Mouse (Mus musculus): ENCODE data around the gene Dnmt3a. TPM values are rescaled to one million over a fixed set of nuclear protein-coding genes. Genes with fewer than 3 reads are reported as not detected.

The Dnmt3a gene
- polyA plus RNA-seq, 1 experiment from 2014 or later, result 65.2 TPM

DNA sequence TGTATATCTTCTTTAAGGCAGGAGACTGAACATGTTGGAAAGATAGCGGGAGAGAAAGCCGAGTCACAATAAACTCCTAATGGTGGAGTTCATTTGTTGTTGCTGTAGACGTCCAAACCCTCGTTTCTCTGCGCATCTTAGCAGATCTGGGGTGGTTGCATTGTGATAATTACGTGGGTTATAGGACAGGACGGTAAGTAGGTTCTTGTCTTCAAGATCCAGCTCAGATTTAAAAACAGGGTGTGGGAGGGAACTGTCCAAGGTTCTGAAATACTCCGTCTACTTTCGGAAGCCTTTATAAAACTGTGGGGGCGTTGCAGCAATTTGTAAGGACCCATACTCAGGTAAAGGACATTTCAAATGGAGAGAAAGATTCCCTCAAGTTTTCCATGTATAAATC lies 149.6 kb downstream of the Dnmt3a start:
- H3K4me1 ChIP-seq (ENCODE audit: control insufficient read depth, insufficient read depth, low read length), result peaks cover 5% of the 10 kb centered on the region; the same call in 1 of the 2 replicates
- DNase-seq (ENCODE audit: low spot score), result peak; percentile 63
- no peaks in the 10 kb centered on the region for H3K9me3 ChIP-seq (ENCODE audit: control insufficient read depth, low read length)
- no peaks in the 10 kb centered on the region for H3K36me3 ChIP-seq (ENCODE audit: control insufficient read depth, insufficient read depth, low read length)
- no peak overlapping the region for H3K4me3 ChIP-seq (ENCODE audit: low read depth, low read length)
- WGBS, result 30% methylated on average over 10 of the region's 10 CpGs
- no peak for ATAC-seq (ENCODE audit: low read depth)
- H3K9ac ChIP-seq (ENCODE audit: low read depth, low read length), result no peak overlapping the region
- peaks cover 16% of the 10 kb centered on the region for H3K27me3 ChIP-seq (replicated peaks; ENCODE audit: control insufficient read depth, insufficient read depth, low read length)
- no peak overlapping the region for H3K4me2 ChIP-seq (ENCODE audit: low read depth, low read length)
- no peak overlapping the region for H3K27ac ChIP-seq (replicated peaks; ENCODE audit: low read depth, low read length)

DNA sequence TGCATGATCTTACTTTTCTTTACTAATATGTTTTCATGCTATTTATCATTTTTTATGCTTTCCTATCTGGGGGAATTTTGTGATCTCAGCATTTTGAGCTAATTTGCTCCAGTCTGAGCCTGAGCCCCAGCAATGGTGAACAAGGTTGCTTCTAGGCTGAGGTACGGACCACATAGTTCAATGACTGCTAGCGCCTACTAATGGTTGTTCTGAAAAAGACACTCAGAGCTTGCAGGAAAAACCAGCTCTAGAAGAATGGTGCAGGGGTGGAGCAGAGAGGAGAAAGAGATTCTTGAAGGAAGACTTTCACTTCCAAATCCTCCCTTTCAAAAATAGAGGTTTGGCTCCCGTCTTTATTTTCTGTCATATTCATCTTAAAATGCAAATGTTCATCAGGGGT lies 150.5 kb downstream of the Dnmt3a start:
- 16% methylated on average over 3 of the region's 3 CpGs for WGBS
- no peak overlapping the region for H3K4me2 ChIP-seq (ENCODE audit: low read depth, low read length)
- no peak for DNase-seq (ENCODE audit: low spot score)
- H3K4me1 ChIP-seq (ENCODE audit: control insufficient read depth, insufficient read depth, low read length), result peaks cover 10% of the 10 kb centered on the region; the same call in 1 of the 2 replicates
- no peak overlapping the region for H3K9ac ChIP-seq (ENCODE audit: low read depth, low read length)
- H3K27ac ChIP-seq (replicated peaks; ENCODE audit: low read depth, low read length), result no peak overlapping the region
- peaks cover 16% of the 10 kb centered on the region for H3K27me3 ChIP-seq (replicated peaks; ENCODE audit: control insufficient read depth, insufficient read depth, low read length)
- H3K9me3 ChIP-seq (ENCODE audit: control insufficient read depth, low read length), result no peaks in the 10 kb centered on the region
- no peak for ATAC-seq (ENCODE audit: low read depth)
- H3K4me3 ChIP-seq (ENCODE audit: low read depth, low read length), result no peak overlapping the region
- no peaks in the 10 kb centered on the region for H3K36me3 ChIP-seq (ENCODE audit: control insufficient read depth, insufficient read depth, low read length)

DNA sequence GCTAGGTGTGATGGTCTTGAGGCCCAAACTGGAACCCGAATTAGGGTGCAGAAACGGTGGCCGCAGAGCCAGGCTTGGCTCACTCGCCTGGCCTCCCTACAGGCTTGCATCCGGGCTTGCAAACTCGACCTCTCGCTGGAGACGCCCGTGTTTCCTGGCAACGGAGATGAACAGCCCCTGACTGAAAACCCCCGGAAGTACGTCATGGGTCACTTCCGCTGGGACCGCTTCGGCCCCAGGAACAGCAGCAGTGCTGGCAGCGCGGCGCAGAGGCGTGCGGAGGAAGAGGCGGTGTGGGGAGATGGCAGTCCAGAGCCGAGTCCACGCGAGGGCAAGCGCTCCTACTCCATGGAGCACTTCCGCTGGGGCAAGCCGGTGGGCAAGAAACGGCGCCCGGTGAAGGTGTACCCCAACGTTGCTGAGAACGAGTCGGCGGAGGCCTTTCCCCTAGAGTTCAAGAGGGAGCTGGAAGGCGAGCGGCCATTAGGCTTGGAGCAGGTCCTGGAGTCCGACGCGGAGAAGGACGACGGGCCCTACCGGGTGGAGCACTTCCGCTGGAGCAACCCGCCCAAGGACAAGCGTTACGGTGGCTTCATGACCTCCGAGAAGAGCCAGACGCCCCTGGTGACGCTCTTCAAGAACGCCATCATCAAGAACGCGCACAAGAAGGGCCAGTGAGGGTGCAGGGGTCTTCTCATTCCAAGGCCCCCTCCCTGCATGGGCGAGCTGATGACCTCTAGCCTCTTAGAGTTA lies 154.2 kb downstream of the Dnmt3a start:
- Histone ChIP-seq H3K27ac (replicated peaks; ENCODE audit: low read depth, low read length) (peak overlapping the region; percentile 87), H3K4me1 (ENCODE audit: control insufficient read depth, insufficient read depth, low read length) (peaks cover 10% of the 10 kb centered on the region; the same call in 1 of the 2 replicates), H3K4me3 (ENCODE audit: low read depth, low read length) (peak overlapping the region; percentile 63), H3K9ac (ENCODE audit: low read depth, low read length) (peak overlapping the region; percentile 82), H3K9me3 (ENCODE audit: control insufficient read depth, low read length) (no peaks in the 10 kb centered on the region), H3K36me3 (ENCODE audit: control insufficient read depth, insufficient read depth, low read length) (no peaks in the 10 kb centered on the region), H3K27me3 (replicated peaks; ENCODE audit: control insufficient read depth, insufficient read depth, low read length) (peaks cover 4% of the 10 kb centered on the region), H3K4me2 (ENCODE audit: low read depth, low read length) (peak overlapping the region; percentile 91)
- DNase-seq (ENCODE audit: low spot score) (peak; percentile 96), ATAC-seq (ENCODE audit: low read depth) (peak; percentile 98)
- 3% methylated on average over 50 of the region's 53 CpGs for WGBS

DNA sequence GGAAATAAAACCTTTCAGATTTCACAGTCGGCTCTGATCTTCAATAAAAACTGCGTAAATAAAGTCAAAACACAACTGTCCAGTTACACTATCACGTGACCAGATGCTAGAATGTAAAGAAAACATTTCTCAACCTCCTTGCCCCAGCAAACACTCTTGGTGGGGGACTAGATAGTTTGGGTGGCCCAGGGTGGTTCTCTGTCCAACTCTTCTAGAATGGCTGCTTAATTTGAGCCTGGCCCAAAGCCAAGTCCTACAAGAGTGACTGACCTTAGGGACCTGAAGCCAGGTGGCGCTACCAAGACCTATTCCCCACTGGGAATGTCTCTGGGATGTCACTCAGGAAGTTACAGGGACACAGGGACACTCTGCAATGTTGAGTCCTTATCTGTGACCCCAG lies 154.7 kb downstream of the Dnmt3a start:
- H3K27ac ChIP-seq (replicated peaks; ENCODE audit: low read depth, low read length), result peak overlapping the region; percentile 87
- no peaks in the 10 kb centered on the region for H3K27me3 ChIP-seq (replicated peaks; ENCODE audit: control insufficient read depth, insufficient read depth, low read length)
- peak overlapping the region; percentile 91 for H3K4me2 ChIP-seq (ENCODE audit: low read depth, low read length)
- ATAC-seq (ENCODE audit: low read depth) (no peak), DNase-seq (ENCODE audit: low spot score) (peak; percentile 16)
- H3K9me3 ChIP-seq (ENCODE audit: control insufficient read depth, low read length), result no peaks in the 10 kb centered on the region
- peak overlapping the region; percentile 82 for H3K9ac ChIP-seq (ENCODE audit: low read depth, low read length)
- peaks cover 10% of the 10 kb centered on the region; the same call in 1 of the 2 replicates for H3K4me1 ChIP-seq (ENCODE audit: control insufficient read depth, insufficient read depth, low read length)
- WGBS, result 51% methylated on average over 4 of the region's 4 CpGs
- no peaks in the 10 kb centered on the region for H3K36me3 ChIP-seq (ENCODE audit: control insufficient read depth, insufficient read depth, low read length)
- H3K4me3 ChIP-seq (ENCODE audit: low read depth, low read length), result peak overlapping the region; percentile 63

Other genes with a start within 250 kb of the Dnmt3a start
- 27.4 and 36.4 TPM in 2 replicates for gene Dtnb, start 233.6 kb upstream of the Dnmt3a start, polyA plus RNA-seq (2014; fragmentation: Nextera tagmentation; extraction: Ambion mirVana)
- 23.1 and 26.6 TPM in 2 replicates for gene Pomc, start 148.9 kb downstream of the Dnmt3a start, polyA plus RNA-seq (2014; fragmentation: Nextera tagmentation; extraction: Ambion mirVana)
- gene Efr3b, start 232.9 kb downstream of the Dnmt3a start, polyA plus RNA-seq (2014; fragmentation: Nextera tagmentation; extraction: Ambion mirVana), result 3.4 and 3.8 TPM in 2 replicates

All from embryonic facial prominence, embryonic 14.5 days (tissue).